Mouse (Mus musculus) heart, embryonic 14.5 days (tissue): ENCODE results near the gene Slc7a7. TPM values are rescaled to one million over a fixed set of nuclear protein-coding genes. Genes with fewer than 3 reads are reported as not detected.

Source experiments
- ATAC-seq: fragments of 200-750 bp; cut with Nextera tagmentation; 2 replicates; pipeline ENCODE4 v1.8.0; 2017; ENCODE audit warnings: low read depth, moderate TSS enrichment; ENCODE audit not compliant: insufficient number of reproducible peaks, insufficient read depth, low FRiP score
- H3K27ac ChIP-seq, 2 experiments: fragments of 200-500 bp in 1 of 2; fragments of 300-500 bp in 1 of 2; sonication (generic) in 1 of 2; replicated peaks in 1 of 2; 2 replicates each; pipeline ENCODE4 v1.5.1; 2012 to 2014; ENCODE audit warnings: low read depth in 2 of 2, low read length in 2 of 2, control low read depth in 1 of 2, mild to moderate bottlenecking in 1 of 2, mixed read lengths in 1 of 2; ENCODE audit not compliant: control insufficient read depth in 1 of 2, insufficient read depth in 1 of 2
- H3K27me3 ChIP-seq: fragments of 300-500 bp; sonication (generic); 2 replicates; pipeline ENCODE4 v1.6.1; 2014; ENCODE audit warnings: mild to moderate bottlenecking, low read length, control low read depth; ENCODE audit not compliant: control insufficient read depth, insufficient read depth
- H3K36me3 ChIP-seq: fragments of 300-500 bp; sonication (generic); 2 replicates; pipeline ENCODE4 v1.6.1; 2014; ENCODE audit warnings: mild to moderate bottlenecking, control low read depth, low read length, mixed read lengths; ENCODE audit not compliant: control insufficient read depth, insufficient read depth
- H3K4me1 ChIP-seq, 2 experiments: fragments of 200-500 bp in 1 of 2; fragments of 300-500 bp in 1 of 2; sonication (generic) in 1 of 2; 2 replicates each; pipeline ENCODE4 v1.6.1; 2012 to 2014; ENCODE audit warnings: low read length in 2 of 2, control low read depth in 1 of 2, mixed read lengths in 1 of 2; ENCODE audit not compliant: control insufficient read depth in 2 of 2, insufficient read depth in 2 of 2
- H3K4me2 ChIP-seq: fragments of 300-500 bp; sonication (generic); 2 replicates; pipeline ENCODE4 v1.6.1; 2014; ENCODE audit warnings: mild to moderate bottlenecking, low read length
- H3K4me3 ChIP-seq, 2 experiments: fragments of 200-500 bp in 1 of 2; fragments of 300-500 bp in 1 of 2; sonication (generic) in 1 of 2; 2 replicates each; pipeline ENCODE4 v1.5.1; 2012 to 2014; ENCODE audit warnings: low read length in 2 of 2, mild to moderate bottlenecking in 2 of 2, control low read depth in 1 of 2, low read depth in 1 of 2, moderate library complexity in 1 of 2; ENCODE audit not compliant: control insufficient read depth in 1 of 2, insufficient read depth in 1 of 2
- H3K9ac ChIP-seq: fragments of 300-500 bp; sonication (generic); 2 replicates; pipeline ENCODE4 v1.6.1; 2014; ENCODE audit warnings: mild to moderate bottlenecking, low read length
- H3K9me3 ChIP-seq: fragments of 300-500 bp; sonication (generic); 2 replicates; pipeline ENCODE4 v1.6.1; 2016; ENCODE audit warnings: low read length, control low read depth; ENCODE audit not compliant: control insufficient read depth
- WGBS: fragments of 180-500 bp; shearing (Covaris S2); extraction: QIAGEN DNeasy Blood & Tissue Kit; methylation state at CpG from one replicate; pipeline ENCODE4 v1.1.7; 2014; 5-methylcytosine and 5-hydroxymethylcytosine counted together
- polyA plus RNA-seq: library from polyadenylated mRNA; unstranded; fragments of >200 nt; fragmentation: Nextera tagmentation; extraction: Ambion mirVana; gene quantifications from 2 replicates; pipeline ENCODE4 v1.2.1, GENCODE M21; 2014

Slc7a7 gene
- polyA plus RNA-seq, 1 experiment from 2014 or later: 10.0 TPM

GRCm38 (mm10) chr14:54329201-54329600 is 88.4 kb downstream of the Slc7a7 start:
- Histone ChIP-seq H3K27ac (no peak overlapping the region), H3K36me3 (no peaks in the 10 kb centered on the region), H3K9ac (no peak overlapping the region), H3K9me3 (no peaks in the 10 kb centered on the region), H3K4me2 (no peak overlapping the region), H3K4me3 (no peak overlapping the region), H3K27me3 (no peaks in the 10 kb centered on the region), H3K4me1 (peaks cover 9 to 20% of the 10 kb centered on the region in 2 experiments)
- ATAC-seq: no peak
- 48% methylated on average over 9 of the region's 9 CpGs for WGBS

GRCm38 (mm10) chr14:54328548-54328947 is 89.0 kb downstream of the Slc7a7 start:
- no peaks in the 10 kb centered on the region for H3K9me3 ChIP-seq
- no peak overlapping the region for H3K4me3 ChIP-seq
- H3K36me3 ChIP-seq: no peaks in the 10 kb centered on the region
- 75% methylated on average over 2 of the region's 2 CpGs for WGBS
- no peaks in the 10 kb centered on the region for H3K27me3 ChIP-seq
- H3K27ac ChIP-seq: no peak overlapping the region
- no peak overlapping the region for H3K9ac ChIP-seq
- H3K4me1 ChIP-seq: peaks cover 5 to 14% of the 10 kb centered on the region in 2 experiments
- no peak overlapping the region for H3K4me2 ChIP-seq
- ATAC-seq: no peak

- Histone ChIP-seq H3K9me3 (no peaks in the 10 kb centered on the region), H3K27me3 (no peaks in the 10 kb centered on the region), H3K4me3 (no peak overlapping the region), H3K36me3 (no peaks in the 10 kb centered on the region), H3K9ac (no peak overlapping the region), H3K4me1 (no peaks in the 10 kb centered on the region), H3K4me2 (no peak overlapping the region), H3K27ac (no peak overlapping the region)
- 69% methylated on average over 5 of the region's 5 CpGs for WGBS
- ATAC-seq: no peak
Measured at GRCm38 (mm10) chr14:54324486-54324885, 93.1 kb downstream of the Slc7a7 start.

GRCm38 (mm10) chr14:54321556-54322376 is 95.8 kb downstream of the Slc7a7 start:
- no peak overlapping the region for H3K4me3 ChIP-seq
- no peak overlapping the region for H3K4me2 ChIP-seq
- no peaks in the 10 kb centered on the region for H3K9me3 ChIP-seq
- no peak overlapping the region for H3K9ac ChIP-seq
- H3K36me3 ChIP-seq: no peaks in the 10 kb centered on the region
- no peak for ATAC-seq
- H3K27me3 ChIP-seq: no peaks in the 10 kb centered on the region
- no peak overlapping the region for H3K27ac ChIP-seq
- no peaks in the 10 kb centered on the region for H3K4me1 ChIP-seq
- 57% methylated on average over 18 of the region's 18 CpGs for WGBS

Other genes starting within 250 kb of the Slc7a7 start
- 400 and 442 TPM in 2 replicates for gene Dad1, start 163.7 kb downstream of the Slc7a7 start, polyA plus RNA-seq
- gene Abhd4, start 163.6 kb downstream of the Slc7a7 start, polyA plus RNA-seq: 118 and 121 TPM in 2 replicates
- 0.12 TPM in 1 of 2 replicates, not detected in the other for gene Olfr49, start 132.8 kb downstream of the Slc7a7 start, polyA plus RNA-seq
- gene Oxa1l, start 56.9 kb downstream of the Slc7a7 start, polyA plus RNA-seq: 73.4 and 82.3 TPM in 2 replicates
- gene Mrpl52, start 9.1 kb upstream of the Slc7a7 start, polyA plus RNA-seq: 266 and 307 TPM in 2 replicates
- 100 and 115 TPM in 2 replicates for gene Mmp14, start 13.8 kb upstream of the Slc7a7 start, polyA plus RNA-seq
- gene Lrp10, start 46.4 kb upstream of the Slc7a7 start, polyA plus RNA-seq: 40.6 and 47.8 TPM in 2 replicates
- 1.4 TPM in 2 replicates for gene Rem2, start 58.3 kb upstream of the Slc7a7 start, polyA plus RNA-seq
- gene Prmt5, start 99.7 kb upstream of the Slc7a7 start, polyA plus RNA-seq: 55.9 and 56.0 TPM in 2 replicates
- gene Haus4, start 136.8 kb upstream of the Slc7a7 start, polyA plus RNA-seq: 36.1 and 36.3 TPM in 2 replicates
- gene Ajuba, start 159.8 kb upstream of the Slc7a7 start, polyA plus RNA-seq: 22.4 and 25.4 TPM in 2 replicates
- 4.7 and 7.1 TPM in 2 replicates for gene 4931414P19Rik, start 188.2 kb upstream of the Slc7a7 start, polyA plus RNA-seq
- gene Psmb5, start 200.2 kb upstream of the Slc7a7 start, polyA plus RNA-seq: 336 and 345 TPM in 2 replicates
- gene Psmb11, start 203.7 kb upstream of the Slc7a7 start, polyA plus RNA-seq: not detected in 2 replicates
- gene Gm17606, start 223.2 kb upstream of the Slc7a7 start, polyA plus RNA-seq: not detected in 2 replicates
- 1.3 and 2.0 TPM in 2 replicates for gene Cdh24, start 223.6 kb upstream of the Slc7a7 start, polyA plus RNA-seq